Mouse (Mus musculus): ENCODE results near the gene E2f7.

GRCm38 (mm10) chr10:110821139-110821538 lies 75.9 kb downstream of the E2f7 start:
- TF ChIP-seq GATA1 (IDR thresholded peaks at IDR 0.05; ENCODE audit: borderline replicate concordance, low read length) (no peak), FLI1 (IDR thresholded peaks at IDR 0.05; ENCODE audit: low read length) (no peak)

Data from megakaryocyte, embryonic 14.5 days (primary cell).